8 mouse cellular contexts compared by ENCODE assay signal in the genomic region with DNA sequence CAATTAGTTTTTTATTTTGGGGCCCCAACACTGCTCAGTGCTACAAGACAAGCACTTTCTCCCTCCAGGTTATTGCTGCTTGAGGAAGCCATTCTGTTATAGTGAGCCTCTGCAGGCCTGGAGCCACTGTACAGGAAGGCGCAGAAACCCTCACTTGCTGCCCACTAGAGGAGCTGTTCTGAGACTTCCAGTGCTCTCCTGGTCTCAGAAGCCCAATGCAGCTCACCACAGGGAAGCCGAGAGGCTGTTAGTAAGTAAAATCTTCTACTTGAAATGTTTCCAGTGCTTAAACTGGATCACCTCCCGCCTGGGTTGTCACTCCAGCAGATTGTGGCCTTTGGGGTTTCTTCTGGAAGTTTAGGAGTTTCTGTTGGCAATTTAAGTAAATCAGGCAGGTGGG.
DNase-seq lines count a peak whose midpoint lies in the region; ATAC-seq and TF ChIP-seq lines count a peak whose summit lies in the region.
"Had no signal": no experiment of that assay in that cellular context is flagged by ENCODE, and none has a peak within 500 bp of the region (broad histone marks: within the 10 kb centered on the region; RNA-seq: fewer than 3 reads in every experiment).

No protein-coding gene starts in this region.

- H3K27me3 ChIP-seq in kidney, postnatal 0 days (ENCODE audit: insufficient read depth, low read length): no peaks in the 10 kb centered on the region
- no peaks in the 10 kb centered on the region for H3K27me3 ChIP-seq in kidney, embryonic 14.5 days (ENCODE audit: control insufficient read depth, insufficient read depth, low read length)
- no peaks in the 10 kb centered on the region for H3K27me3 ChIP-seq in limb, embryonic 12.5 days
- H3K27me3 ChIP-seq: embryonic facial prominence, embryonic 13.5 days had no signal

- no peak for ATAC-seq in kidney, postnatal 0 days (replicated peaks; ENCODE audit: low FRiP score, low read depth)
- no peak for ATAC-seq in kidney, embryonic 14.5 days (ENCODE audit: low FRiP score, low TSS enrichment)
- 0 out of 2 replicates have a peak, but pooled peaks have one; percentile 10 for ATAC-seq in limb, embryonic 12.5 days (ENCODE audit: insufficient number of reproducible peaks, insufficient read depth, low FRiP score, low TSS enrichment, low read depth)

- no peak overlapping the region for H3K27ac ChIP-seq in kidney, postnatal 0 days
- H3K27ac ChIP-seq in kidney, embryonic 14.5 days (ENCODE audit: low read depth, low read length): no peak overlapping the region
- no peak overlapping the region for H3K27ac ChIP-seq in limb, embryonic 12.5 days
- H3K27ac ChIP-seq: embryonic facial prominence, embryonic 13.5 days had no signal

- DNase-seq in kidney, postnatal 0 days (ENCODE audit: low spot score): peak; percentile 73
- peak; percentile 47 for DNase-seq in ES-CJ7 (ENCODE audit: low read depth, low spot score)
- peak; percentile 53 to 54 for DNase-seq in cerebellum, postnatal 10 days
- peak; percentile 10 for DNase-seq in thymus, postnatal 25 days
- no peak for DNase-seq in right cerebral cortex, adult 18-20 months

- no peak overlapping the region for H3K9ac ChIP-seq in kidney, postnatal 0 days (ENCODE audit: low read depth, low read length)
- no peak overlapping the region for H3K9ac ChIP-seq in kidney, embryonic 14.5 days (ENCODE audit: low read depth, low read length)
- no peak overlapping the region for H3K9ac ChIP-seq in limb, embryonic 12.5 days (replicated peaks)
- H3K9ac ChIP-seq: embryonic facial prominence, embryonic 13.5 days had no signal

- no peaks in the 10 kb centered on the region for H3K9me3 ChIP-seq in kidney, postnatal 0 days (replicated peaks; ENCODE audit: low read length)
- H3K9me3 ChIP-seq in kidney, embryonic 14.5 days (ENCODE audit: control insufficient read depth, low read length): no peaks in the 10 kb centered on the region
- no peaks in the 10 kb centered on the region for H3K9me3 ChIP-seq in limb, embryonic 12.5 days
- H3K9me3 ChIP-seq: embryonic facial prominence, embryonic 13.5 days had no signal

- H3K4me1 ChIP-seq in kidney, postnatal 0 days (replicated peaks; ENCODE audit: insufficient read depth, low read length): 0 out of 2 replicates have a peak, but pooled peaks cover 4% of the 10 kb centered on the region
- H3K4me1 ChIP-seq in kidney, embryonic 14.5 days (ENCODE audit: control insufficient read depth, insufficient read depth, low read length): no peaks in the 10 kb centered on the region
- no peaks in the 10 kb centered on the region for H3K4me1 ChIP-seq in limb, embryonic 12.5 days (replicated peaks)
- H3K4me1 ChIP-seq: embryonic facial prominence, embryonic 13.5 days had no signal

- TF ChIP-seq CTCF in kidney, postnatal 0 days (IDR thresholded peaks at IDR 0.05; ENCODE audit: low read depth): peak; percentile 68

- H3K36me3 ChIP-seq in kidney, postnatal 0 days (ENCODE audit: insufficient read depth, low read length): no peaks in the 10 kb centered on the region
- H3K36me3 ChIP-seq in kidney, embryonic 14.5 days (ENCODE audit: control insufficient read depth, insufficient read depth, low read length): no peaks in the 10 kb centered on the region
- no peaks in the 10 kb centered on the region for H3K36me3 ChIP-seq in limb, embryonic 12.5 days
- H3K36me3 ChIP-seq: embryonic facial prominence, embryonic 13.5 days had no signal

- no peak overlapping the region for H3K4me3 ChIP-seq in kidney, postnatal 0 days (replicated peaks; ENCODE audit: low read depth, low read length)
- H3K4me3 ChIP-seq in kidney, embryonic 14.5 days (ENCODE audit: low read length): no peak overlapping the region
- no peak overlapping the region for H3K4me3 ChIP-seq in limb, embryonic 12.5 days (replicated peaks)
- H3K4me3 ChIP-seq: embryonic facial prominence, embryonic 13.5 days had no signal

- no peak overlapping the region for H3K4me2 ChIP-seq in kidney, postnatal 0 days (ENCODE audit: low read length)
- H3K4me2 ChIP-seq in kidney, embryonic 14.5 days (replicated peaks; ENCODE audit: low read depth, low read length): no peak overlapping the region
- no peak overlapping the region for H3K4me2 ChIP-seq in limb, embryonic 12.5 days
- H3K4me2 ChIP-seq: embryonic facial prominence, embryonic 13.5 days had no signal

- 58% methylated on average over 3 of the region's 3 CpGs for WGBS in kidney, postnatal 0 days
- 69% methylated on average over 3 of the region's 3 CpGs for WGBS in kidney, embryonic 14.5 days
- WGBS in limb, embryonic 12.5 days: 57% methylated on average over 3 of the region's 3 CpGs
